Mouse (Mus musculus) liver, embryonic 14.5 days (tissue): Measurements from ENCODE around the gene Camk2d.

Source experiments
- CTCF ChIP-seq: IDR thresholded peaks from 2 replicates; pipeline ENCODE4 v1.5.1; 2016; ENCODE audit warnings: antibody characterized with exemption, low read depth, control low read depth
- EP300 ChIP-seq: IDR thresholded peaks from 2 replicates; pipeline ENCODE4 v1.6.1; 2016; ENCODE audit warnings: antibody characterized with exemption, low read depth

- no peak for TF ChIP-seq EP300
- TF ChIP-seq CTCF, result no peak
Observed at GRCm38 (mm10) chr3:126771032-126771431, 174.9 kb downstream of the Camk2d start.
